Mouse (Mus musculus): Measurements from ENCODE around the gene Ccm2.

DNA sequence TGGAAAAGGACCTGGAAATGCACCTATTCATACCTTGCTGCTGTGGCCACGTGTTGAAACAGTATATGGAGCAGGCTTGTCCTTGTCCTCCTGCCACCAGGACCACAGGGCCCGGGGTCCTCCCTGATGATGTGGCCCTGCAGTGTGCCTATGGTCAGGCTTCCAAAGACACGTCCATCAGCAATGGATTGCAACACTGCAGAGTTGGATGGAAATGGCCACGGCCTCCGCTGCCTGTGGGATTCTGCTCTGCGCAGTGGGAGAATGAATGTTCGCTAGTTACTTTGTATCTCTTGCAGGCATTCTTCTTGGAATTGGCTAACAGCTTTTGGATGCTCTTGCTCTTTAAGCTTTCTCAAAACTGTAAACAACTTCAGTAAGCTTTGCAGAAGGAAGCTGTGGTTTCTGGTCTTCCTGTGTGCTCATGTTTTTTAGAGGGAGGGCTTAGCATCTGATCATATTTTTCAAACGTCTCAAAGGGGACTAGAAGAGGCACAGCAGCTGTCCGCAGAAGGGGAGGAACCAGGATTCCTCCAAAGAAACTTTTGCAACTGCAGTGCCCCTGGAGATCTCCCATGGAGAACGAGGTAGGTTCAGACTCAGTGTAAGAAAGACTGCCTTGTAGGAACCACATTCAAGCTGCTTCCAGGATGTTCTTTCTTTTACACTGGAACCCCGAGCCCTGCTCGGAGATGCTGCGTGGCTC lies 14.1 kb downstream of the Ccm2 start:
- no peak for TF ChIP-seq TCF12 (IDR thresholded peaks at IDR 0.05; ENCODE audit: low read depth, low read length)
- no peak for TF ChIP-seq JUND (conservative IDR thresholded peaks at IDR 0.05; ENCODE audit: low read depth, low read length)
- no peak for TF ChIP-seq HCFC1 (IDR thresholded peaks at IDR 0.05; ENCODE audit: low read depth, low read length)
- no peak for TF ChIP-seq ZC3H11A (IDR thresholded peaks at IDR 0.05; ENCODE audit: low read depth, low read length)
- TF ChIP-seq USF1 (IDR thresholded peaks at IDR 0.05; ENCODE audit: low read depth, low read length), result no peak
- TF ChIP-seq POLR2A (IDR thresholded peaks at IDR 0.05; ENCODE audit: low read depth, low read length), result no peak
- TF ChIP-seq E2F4 (IDR thresholded peaks at IDR 0.05; ENCODE audit: insufficient replicate concordance, low read depth, low read length), result no peak
- TF ChIP-seq MYC (IDR thresholded peaks at IDR 0.05; ENCODE audit: low read depth, low read length), result no peak
- TF ChIP-seq MXI1 (IDR thresholded peaks at IDR 0.05; ENCODE audit: low read depth, low read length), result no peak
- no peak for TF ChIP-seq PAX5 (IDR thresholded peaks at IDR 0.05; ENCODE audit: low read length)
- no peak for TF ChIP-seq NELFE (IDR thresholded peaks at IDR 0.05; ENCODE audit: low read depth, low read length)
